Comparison of ENCODE assay signal across 22 mouse cellular contexts in the genomic region with DNA sequence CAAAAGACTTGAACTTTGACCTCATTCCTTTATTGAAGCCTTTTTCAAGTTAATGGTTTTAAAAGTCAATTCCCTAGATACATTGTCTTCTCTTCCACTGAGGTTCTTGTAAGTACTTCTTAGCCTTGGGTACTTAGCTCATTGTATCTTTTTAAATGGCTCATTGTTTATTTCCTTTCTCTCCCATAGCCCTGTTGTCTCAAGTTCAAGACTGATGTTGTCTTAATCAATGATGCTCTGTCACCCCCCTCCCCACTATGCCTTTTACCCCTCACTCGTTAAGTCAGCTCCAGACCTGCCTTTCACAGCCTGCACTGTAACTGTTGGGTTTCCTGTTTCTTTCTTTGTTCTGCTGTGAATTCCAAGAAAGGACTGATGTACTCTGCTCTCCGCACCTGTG.
DNase-seq lines count a peak whose midpoint lies in the region; ATAC-seq and TF ChIP-seq lines count a peak whose summit lies in the region.
"Had no signal": no experiment of that assay in that cellular context is flagged by ENCODE, and none has a peak within 500 bp of the region (broad histone marks: within the 10 kb centered on the region; RNA-seq: fewer than 3 reads in every experiment).

No protein-coding gene starts in this region.

- H3K27me3 ChIP-seq in limb, embryonic 11.5 days (ENCODE audit: control insufficient read depth, insufficient read depth, low read length), result no peaks in the 10 kb centered on the region
- no peaks in the 10 kb centered on the region for H3K27me3 ChIP-seq in limb, embryonic 10.5 days (ENCODE audit: low read depth, poor library complexity, severe bottlenecking)
- no peaks in the 10 kb centered on the region for H3K27me3 ChIP-seq in forebrain, postnatal 0 days (ENCODE audit: insufficient read depth, low read length)
- H3K27me3 ChIP-seq: CH12.LX; embryonic facial prominence, embryonic 12.5 days; forebrain, embryonic 13.5 days; forebrain, embryonic 15.5 days; Patski had no signal

- no peak overlapping the region for H3K4me3 ChIP-seq in limb, embryonic 11.5 days (ENCODE audit: low read depth, low read length)
- no peak overlapping the region for H3K4me3 ChIP-seq in limb, embryonic 10.5 days
- H3K4me3 ChIP-seq in forebrain, postnatal 0 days (ENCODE audit: low read depth, low read length), result no peak overlapping the region
- H3K4me3 ChIP-seq: embryonic facial prominence, embryonic 10.5 days; embryonic facial prominence, embryonic 12.5 days; forebrain, embryonic 13.5 days; forebrain, embryonic 15.5 days had no signal

- H3K4me2 ChIP-seq in limb, embryonic 11.5 days (ENCODE audit: low read depth, severe bottlenecking), result no peak overlapping the region
- H3K4me2 ChIP-seq in forebrain, postnatal 0 days (ENCODE audit: low read depth), result no peak overlapping the region
- H3K4me2 ChIP-seq: embryonic facial prominence, embryonic 12.5 days; forebrain, embryonic 13.5 days; forebrain, embryonic 15.5 days had no signal

- no peaks in the 10 kb centered on the region for H3K4me1 ChIP-seq in limb, embryonic 11.5 days (ENCODE audit: control insufficient read depth, insufficient read depth, low read length)
- no peaks in the 10 kb centered on the region for H3K4me1 ChIP-seq in limb, embryonic 10.5 days
- H3K4me1 ChIP-seq in forebrain, postnatal 0 days (ENCODE audit: insufficient read depth), result no peaks in the 10 kb centered on the region; the same call in 1 of the 2 replicates
- H3K4me1 ChIP-seq: embryonic facial prominence, embryonic 10.5 days; embryonic facial prominence, embryonic 12.5 days; forebrain, embryonic 13.5 days; forebrain, embryonic 15.5 days had no signal

- no peak for ATAC-seq in limb, embryonic 11.5 days (ENCODE audit: insufficient number of reproducible peaks, low FRiP score, low TSS enrichment, low read depth)
- ATAC-seq in forebrain, postnatal 0 days, result no peak
- ATAC-seq: activated CD4-positive, CD25-positive, alpha-beta regulatory T cell, adult 4 months; CD4-positive, CD25-positive, alpha-beta regulatory T cell, adult 4 months; forebrain, embryonic 13.5 days; forebrain, embryonic 15.5 days; Patski had no signal

- no peak for TF ChIP-seq CTCF in forebrain, postnatal 0 days (IDR thresholded peaks at IDR 0.05; ENCODE audit: low read depth)

- WGBS in limb, embryonic 11.5 days, result 60% methylated on average over 2 of the region's 2 CpGs
- WGBS in limb, embryonic 10.5 days, result 76% methylated on average over 2 of the region's 2 CpGs
- 53% methylated on average over 2 of the region's 2 CpGs for WGBS in forebrain, postnatal 0 days

- no peak overlapping the region for H3K9ac ChIP-seq in limb, embryonic 11.5 days (ENCODE audit: low read length)
- no peak overlapping the region for H3K9ac ChIP-seq in forebrain, postnatal 0 days
- H3K9ac ChIP-seq: embryonic facial prominence, embryonic 12.5 days; forebrain, embryonic 13.5 days; forebrain, embryonic 15.5 days had no signal

- no peaks in the 10 kb centered on the region for H3K9me3 ChIP-seq in limb, embryonic 11.5 days (ENCODE audit: control insufficient read depth, low read length)
- H3K9me3 ChIP-seq in limb, embryonic 10.5 days (replicated peaks), result no peaks in the 10 kb centered on the region
- no peaks in the 10 kb centered on the region for H3K9me3 ChIP-seq in forebrain, postnatal 0 days (ENCODE audit: low read length)
- H3K9me3 ChIP-seq: embryonic facial prominence, embryonic 10.5 days; embryonic facial prominence, embryonic 12.5 days; forebrain, embryonic 13.5 days; forebrain, embryonic 15.5 days; G1E had no signal

- no peak overlapping the region for H3K27ac ChIP-seq in limb, embryonic 11.5 days (replicated peaks; ENCODE audit: low read depth, low read length)
- H3K27ac ChIP-seq in limb, embryonic 10.5 days, result no peak overlapping the region
- no peak overlapping the region for H3K27ac ChIP-seq in forebrain, postnatal 0 days (ENCODE audit: low read depth, low read length)
- H3K27ac ChIP-seq: embryonic facial prominence, embryonic 10.5 days; embryonic facial prominence, embryonic 12.5 days; forebrain, embryonic 13.5 days; forebrain, embryonic 15.5 days had no signal

- no peaks in the 10 kb centered on the region for H3K36me3 ChIP-seq in limb, embryonic 11.5 days (ENCODE audit: control insufficient read depth, insufficient read depth, low read length)
- H3K36me3 ChIP-seq in limb, embryonic 10.5 days, result no peaks in the 10 kb centered on the region
- H3K36me3 ChIP-seq in forebrain, postnatal 0 days (ENCODE audit: insufficient read depth), result no peaks in the 10 kb centered on the region
- H3K36me3 ChIP-seq: embryonic facial prominence, embryonic 10.5 days; embryonic facial prominence, embryonic 12.5 days; forebrain, embryonic 15.5 days; G1E had no signal

- DNase-seq in limb, embryonic 11.5 days (ENCODE audit: low spot score), result peak; percentile 11
- DNase-seq in limb, embryonic 10.5 days (ENCODE audit: low spot score), result no peak
- DNase-seq in R1 (ENCODE audit: low read depth, low spot score), result peak; percentile 33
- no peak for DNase-seq in cerebellum, adult 11-12 months
- no peak for DNase-seq in forebrain, postnatal 0 days
- DNase-seq: adrenal gland, postnatal 10 days; adrenal gland, postnatal 25 days; B cell, adult 2 months; cerebellum, adult 11 months; cerebellum, adult 2 months; cerebellum, adult 9-10 months; cerebellum, postnatal 10 days; cerebellum, postnatal 25 days had no signal

Comparison
In these comparisons a context has a peak if more than half of its experiments do, and no peak if none do; other contexts are left out.
1. DNase-seq: peak in limb, embryonic 11.5 days (single experiment) and R1 (single experiment); none in limb, embryonic 10.5 days (single experiment), cerebellum, adult 11-12 months (single experiment) and forebrain, postnatal 0 days (single experiment).